Mouse (Mus musculus) adrenal gland, adult 18-20 months (tissue): ENCODE measurements around the gene Trip6. TPM values are rescaled to one million over a fixed set of nuclear protein-coding genes. Genes with fewer than 3 reads are reported as not detected.

ENCODE experiments used
- DNase-seq, 2 experiments: peaks; one replicate each; pipeline ENCODE4 v3.0.0; 2021 to 2022; ENCODE audit warnings: low spot score in 2 of 2
- total RNA-seq, 2 experiments: library from RNA; stranded (reverse); gene quantifications; 1 replicate in 1 of 2; 2 replicates in 1 of 2; pipeline ENCODE4 v1.2.3; 2021

The Trip6 gene
- total RNA-seq, 2 experiments from 2014 or later = 30.1 to 39.4 TPM

GRCm38 (mm10) chr5:137339290-137339979 is 25.2 kb upstream of the Trip6 start:
- DNase-seq = peak in 1 of 2 experiments; percentile 43

GRCm38 (mm10) chr5:137338663-137339289 is 24.6 kb upstream of the Trip6 start:
- DNase-seq = no peak

GRCm38 (mm10) chr5:137338256-137338655 is 24.1 kb upstream of the Trip6 start:
- DNase-seq = peak; percentile 82 to 85

GRCm38 (mm10) chr5:137337190-137337589 is 23.0 kb upstream of the Trip6 start:
- DNase-seq = no peak

- DNase-seq = no peak
Measured at GRCm38 (mm10) chr5:137335066-137335465, 20.9 kb upstream of the Trip6 start.

- no peak for DNase-seq
Measured at GRCm38 (mm10) chr5:137334317-137334716, 20.1 kb upstream of the Trip6 start.

- peak; percentile 90 to 91 for DNase-seq
Measured at GRCm38 (mm10) chr5:137333512-137334174, 19.4 kb upstream of the Trip6 start, which contains the start of gene Slc12a9. TSS of gene Slc12a9 (minus strand) at chr5:137333597.

GRCm38 (mm10) chr5:137332857-137333511 is 18.8 kb upstream of the Trip6 start:
- no peak for DNase-seq

- DNase-seq = no peak
Measured at GRCm38 (mm10) chr5:137330910-137331309, 16.7 kb upstream of the Trip6 start.

GRCm38 (mm10) chr5:137320996-137321395 is 6.8 kb upstream of the Trip6 start:
- no peak for DNase-seq

GRCm38 (mm10) chr5:137318570-137318969 is 4.4 kb upstream of the Trip6 start:
- no peak for DNase-seq

- no peak for DNase-seq
Measured at GRCm38 (mm10) chr5:137317361-137317760, 3.2 kb upstream of the Trip6 start.

- DNase-seq = no peak
Measured at GRCm38 (mm10) chr5:137315084-137315903, 1.1 kb upstream of the Trip6 start.

GRCm38 (mm10) chr5:137313466-137314192 is 575 bp downstream of the Trip6 start:
- DNase-seq = no peak

GRCm38 (mm10) chr5:137308356-137308755 is 5.8 kb downstream of the Trip6 start:
- no peak for DNase-seq

GRCm38 (mm10) chr5:137307071-137307912 is 6.9 kb downstream of the Trip6 start, which contains the start of gene Srrt:
TSS of gene Srrt (minus strand) at chr5:137307674.
- DNase-seq = peak; percentile 80 to 86

GRCm38 (mm10) chr5:137306439-137307005 is 7.7 kb downstream of the Trip6 start:
- no peak for DNase-seq

GRCm38 (mm10) chr5:137305822-137306221 is 8.4 kb downstream of the Trip6 start:
- no peak for DNase-seq

GRCm38 (mm10) chr5:137304816-137305215 is 9.4 kb downstream of the Trip6 start:
- no peak for DNase-seq
